Mouse (Mus musculus) heart, postnatal 0 days (tissue): ENCODE measurements at regions not wholly inside any gene's neighbourhood (a gene's known extent, or its start where the extent isn't known, plus 50 kb on each side); places are given as distances from the start of the nearest gene placed in this dataset.

Experiments
- ATAC-seq: fragments of 200-750 bp; cut with Nextera tagmentation; 2 replicates; pipeline ENCODE4 v1.8.0; 2017; ENCODE audit warnings: low read depth, moderate number of reproducible peaks, moderate library complexity; ENCODE audit not compliant: insufficient read depth
- DNase-seq: peaks from one replicate; pipeline ENCODE4 v3.0.0-alpha.2; 2016; ENCODE audit warnings: low spot score
- H3K27ac ChIP-seq: fragments of 300-500 bp; sonication (generic); 2 replicates; pipeline ENCODE4 v1.5.1; 2014; ENCODE audit warnings: low read depth, mild to moderate bottlenecking
- H3K27me3 ChIP-seq: fragments of 300-500 bp; sonication (generic); 2 replicates; pipeline ENCODE4 v1.6.1; 2014; ENCODE audit warnings: low read length, mixed read lengths; ENCODE audit not compliant: control insufficient read depth, insufficient read depth
- H3K36me3 ChIP-seq: fragments of 300-500 bp; sonication (generic); replicated peaks from 2 replicates; pipeline ENCODE4 v1.6.1; 2014; ENCODE audit warnings: low read length, mixed read lengths; ENCODE audit not compliant: control insufficient read depth, insufficient read depth
- H3K4me1 ChIP-seq: fragments of 300-500 bp; sonication (generic); 2 replicates; pipeline ENCODE4 v1.6.1; 2014; ENCODE audit warnings: antibody characterized with exemption; ENCODE audit not compliant: control insufficient read depth, insufficient read depth
- H3K4me2 ChIP-seq: fragments of 300-500 bp; sonication (generic); 2 replicates; pipeline ENCODE4 v1.6.1; 2014; ENCODE audit warnings: low read depth, mild to moderate bottlenecking, low read length, moderate library complexity
- H3K4me3 ChIP-seq: fragments of 300-500 bp; sonication (generic); 2 replicates; pipeline ENCODE4 v1.5.1; 2014; ENCODE audit warnings: low read depth, low read length
- H3K9ac ChIP-seq: fragments of 300-500 bp; sonication (generic); replicated peaks from 2 replicates; pipeline ENCODE4 v1.6.1; 2014; ENCODE audit warnings: low read depth, low read length, mixed read lengths
- H3K9me3 ChIP-seq: fragments of 300-500 bp; sonication (generic); replicated peaks from 2 replicates; pipeline ENCODE4 v1.6.1; 2016; ENCODE audit warnings: low read length; ENCODE audit not compliant: control insufficient read depth
- CTCF ChIP-seq: IDR thresholded peaks from 2 replicates; pipeline ENCODE4 v1.5.1; 2016; ENCODE audit warnings: antibody characterized with exemption, control low read depth, low read depth
- EP300 ChIP-seq: IDR thresholded peaks from 2 replicates; pipeline ENCODE4 v1.6.1; 2016; ENCODE audit warnings: antibody characterized with exemption, low read depth
- WGBS: fragments of 180-500 bp; shearing (Covaris S2); extraction: QIAGEN DNeasy Blood & Tissue Kit; methylation state at CpG from one replicate; pipeline ENCODE4 v1.1.7; 2014; 5-methylcytosine and 5-hydroxymethylcytosine counted together

GRCm38 (mm10) chr10:96925771-96926170 is 309.0 kb downstream of the Btg1 start:
- no peak overlapping the region for H3K4me3 ChIP-seq
- TF ChIP-seq CTCF: no peak
- no peak for TF ChIP-seq EP300
- H3K36me3 ChIP-seq: no peaks in the 10 kb centered on the region
- ATAC-seq (no peak), DNase-seq (no peak)
- H3K4me2 ChIP-seq: no peak overlapping the region
- H3K9ac ChIP-seq: no peak overlapping the region
- H3K4me1 ChIP-seq: no peaks in the 10 kb centered on the region
- WGBS: 42% methylated on average over 2 of the region's 2 CpGs
- H3K27ac ChIP-seq: no peak overlapping the region
- H3K9me3 ChIP-seq: no peaks in the 10 kb centered on the region
- no peaks in the 10 kb centered on the region for H3K27me3 ChIP-seq

GRCm38 (mm10) chr10:96934661-96935060 is 317.9 kb downstream of the Btg1 start:
- H3K9me3 ChIP-seq: no peaks in the 10 kb centered on the region
- TF ChIP-seq CTCF (peak; percentile 80), EP300 (no peak)
- 61% methylated on average over 4 of the region's 4 CpGs for WGBS
- DNase-seq (peak; percentile 55), ATAC-seq (peak; percentile 51; the same call in 1 of the 2 replicates)
- H3K4me1 ChIP-seq: no peaks in the 10 kb centered on the region
- no peak overlapping the region for H3K9ac ChIP-seq
- no peaks in the 10 kb centered on the region for H3K27me3 ChIP-seq
- H3K4me2 ChIP-seq: no peak overlapping the region
- H3K4me3 ChIP-seq: no peak overlapping the region
- H3K36me3 ChIP-seq: no peaks in the 10 kb centered on the region
- H3K27ac ChIP-seq: no peak overlapping the region

GRCm38 (mm10) chr10:96940887-96941518 is 324.2 kb downstream of the Btg1 start:
- Histone ChIP-seq H3K27me3 (no peaks in the 10 kb centered on the region), H3K36me3 (no peaks in the 10 kb centered on the region), H3K4me2 (no peak overlapping the region), H3K9me3 (no peaks in the 10 kb centered on the region), H3K9ac (no peak overlapping the region), H3K4me3 (no peak overlapping the region), H3K27ac (no peak overlapping the region), H3K4me1 (no peaks in the 10 kb centered on the region)
- 88% methylated on average over 6 of the region's 6 CpGs for WGBS
- ATAC-seq (no peak), DNase-seq (no peak)
- TF ChIP-seq EP300: no peak
- no peak for TF ChIP-seq CTCF

- Histone ChIP-seq H3K27me3 (no peaks in the 10 kb centered on the region), H3K27ac (no peak overlapping the region), H3K9me3 (no peaks in the 10 kb centered on the region), H3K4me2 (no peak overlapping the region), H3K9ac (no peak overlapping the region), H3K4me1 (no peaks in the 10 kb centered on the region), H3K4me3 (no peak overlapping the region), H3K36me3 (no peaks in the 10 kb centered on the region)
- DNase-seq (no peak), ATAC-seq (no peak)
- TF ChIP-seq CTCF (no peak), EP300 (no peak)
- WGBS: 91% methylated on average over 7 of the region's 7 CpGs
Observed at GRCm38 (mm10) chr10:96944229-96944628, 327.4 kb downstream of the Btg1 start.

- TF ChIP-seq EP300 (no peak), CTCF (no peak)
- Histone ChIP-seq H3K4me1 (no peaks in the 10 kb centered on the region), H3K4me2 (no peak overlapping the region), H3K27ac (no peak overlapping the region), H3K9me3 (no peaks in the 10 kb centered on the region), H3K4me3 (no peak overlapping the region), H3K9ac (no peak overlapping the region), H3K27me3 (no peaks in the 10 kb centered on the region), H3K36me3 (no peaks in the 10 kb centered on the region)
- DNase-seq (no peak), ATAC-seq (no peak)
- 58% methylated on average over 3 of the region's 3 CpGs for WGBS
Observed at GRCm38 (mm10) chr10:96947971-96948370, 331.2 kb downstream of the Btg1 start.

GRCm38 (mm10) chr10:96948871-96949270 is 332.1 kb downstream of the Btg1 start:
- Histone ChIP-seq H3K4me1 (no peaks in the 10 kb centered on the region), H3K4me2 (no peak overlapping the region), H3K9ac (no peak overlapping the region), H3K27me3 (no peaks in the 10 kb centered on the region), H3K4me3 (no peak overlapping the region), H3K27ac (no peak overlapping the region), H3K9me3 (no peaks in the 10 kb centered on the region), H3K36me3 (no peaks in the 10 kb centered on the region)
- peak; percentile 25 for DNase-seq
- WGBS: 43% methylated on average over 2 of the region's 2 CpGs
- TF ChIP-seq EP300: no peak
- TF ChIP-seq CTCF: no peak
- ATAC-seq: no peak
